Mouse (Mus musculus): Measurements from ENCODE around the gene Rassf4.

- TF ChIP-seq CTCF (IDR thresholded peaks at IDR 0.05; ENCODE audit: insufficient read depth, low read length) = no peak
- TF ChIP-seq POLR2A (IDR thresholded peaks at IDR 0.05; ENCODE audit: borderline replicate concordance, extremely low read depth, low read depth, low read length) = no peak
These were observed 23.9 kb downstream of the Rassf4 start for GRCm38 (mm10) chr6:116649811-116650210.

Measured in lung, adult 2 months (tissue).